Mouse (Mus musculus) granulocyte monocyte progenitor cell, adult 5-6 weeks (primary cell): ENCODE measurements at regions not wholly inside any gene's neighbourhood (a gene's known extent, or its start where the extent isn't known, plus 50 kb on each side); places are given as distances from the start of the nearest gene placed in this dataset.

Source experiments
- ATAC-seq: replicated peaks from 2 replicates; pipeline ENCODE4 v1.8.0; 2016; ENCODE audit warnings: mild to moderate bottlenecking, moderate TSS enrichment, inconsistent platforms; ENCODE audit not compliant: poor library complexity, severe bottlenecking

GRCm38 (mm10) chr9:78881307-78881790 lies 266.0 kb downstream of the Cd109 start:
- no peak for ATAC-seq

- no peak for ATAC-seq
These were observed 287.9 kb downstream of the Cd109 start for GRCm38 (mm10) chr9:78903211-78903610.

- ATAC-seq = no peak
These were observed 302.0 kb downstream of the Cd109 start for GRCm38 (mm10) chr9:78917336-78917735.

GRCm38 (mm10) chr9:78925977-78926593 lies 310.7 kb downstream of the Cd109 start:
- no peak for ATAC-seq

GRCm38 (mm10) chr9:78941648-78942047 lies 326.3 kb downstream of the Cd109 start:
- no peak for ATAC-seq

- ATAC-seq = no peak
These were observed 349.5 kb downstream of the Cd109 start for GRCm38 (mm10) chr9:78964813-78965212.

- no peak for ATAC-seq
These were observed 350.0 kb downstream of the Cd109 start for GRCm38 (mm10) chr9:78965226-78965950.

- no peak for ATAC-seq
These were observed 356.4 kb downstream of the Cd109 start for GRCm38 (mm10) chr9:78971731-78972130.

GRCm38 (mm10) chr9:78983734-78984133 lies 368.4 kb downstream of the Cd109 start:
- ATAC-seq = no peak

GRCm38 (mm10) chr9:78985184-78985864 lies 370.0 kb downstream of the Cd109 start:
- no peak for ATAC-seq

- ATAC-seq = no peak
These were observed 376.0 kb downstream of the Cd109 start for GRCm38 (mm10) chr9:78991310-78991709.

- no peak for ATAC-seq
These were observed 385.7 kb downstream of the Cd109 start for GRCm38 (mm10) chr9:79001081-79001480.

GRCm38 (mm10) chr9:79001930-79002329 lies 386.6 kb downstream of the Cd109 start:
- no peak for ATAC-seq

- ATAC-seq = no peak
These were observed 389.1 kb downstream of the Cd109 start for GRCm38 (mm10) chr9:79004296-79004980.

GRCm38 (mm10) chr9:79022291-79022690 lies 406.9 kb downstream of the Cd109 start:
- ATAC-seq = no peak

GRCm38 (mm10) chr9:79028234-79028633 lies 412.9 kb downstream of the Cd109 start:
- ATAC-seq = no peak

- no peak for ATAC-seq
These were observed 414.1 kb downstream of the Cd109 start for GRCm38 (mm10) chr9:79029456-79029855.

- no peak for ATAC-seq
These were observed 420.3 kb downstream of the Cd109 start for GRCm38 (mm10) chr9:79035677-79036076.

GRCm38 (mm10) chr9:79037054-79037453 lies 421.7 kb downstream of the Cd109 start:
- ATAC-seq = no peak

GRCm38 (mm10) chr9:79038971-79039370 lies 423.6 kb downstream of the Cd109 start:
- no peak for ATAC-seq

GRCm38 (mm10) chr9:79044344-79044743 lies 429.0 kb downstream of the Cd109 start:
- no peak for ATAC-seq
